Mouse (Mus musculus) lung, adult 2 months (tissue): ENCODE results near the gene Skap1.

ENCODE experiments used
- CTCF ChIP-seq: fragments of 200-500 bp; IDR thresholded peaks from 2 replicates; pipeline ENCODE4 v1.5.1; 2011; ENCODE audit warnings: mild to moderate bottlenecking, low read length, control low read depth; ENCODE audit not compliant: insufficient read depth
- POLR2A ChIP-seq: fragments of 200-500 bp; IDR thresholded peaks from 2 replicates; pipeline ENCODE4 v1.6.1; 2011; ENCODE audit warnings: low read depth, mild to moderate bottlenecking, control low read depth, low read length, borderline replicate concordance; ENCODE audit errors: extremely low read depth

GRCm38 (mm10) chr11:96714011-96714410 lies 249.6 kb downstream of the Skap1 start:
- TF ChIP-seq POLR2A (no peak), CTCF (no peak)
